ENCODE assay signal across 8 mouse cellular contexts in genomic region chr4:135493271-135493670, GRCm38 (mm10). TPM values are rescaled to one million over a fixed set of nuclear protein-coding genes. Genes with fewer than 3 reads are reported as not detected.
A peak's percentile ranks its signal among the peaks of the same experiment; 100 is the strongest.
DNase-seq lines count a peak whose midpoint lies in the region; ATAC-seq and TF ChIP-seq lines count a peak whose summit lies in the region.

No protein-coding gene starts in this region.

- H3K4me1 ChIP-seq in kidney, postnatal 0 days (replicated peaks; ENCODE audit: insufficient read depth, low read length): no peaks in the 10 kb centered on the region
- H3K4me1 ChIP-seq in erythroblast, embryonic 14.5 days (ENCODE audit: control insufficient read depth): peaks cover 35% of the 10 kb centered on the region
- peaks cover 28% of the 10 kb centered on the region for H3K4me1 ChIP-seq in liver, embryonic 12.5 days
- H3K4me1 ChIP-seq in neural tube, embryonic 15.5 days: peaks cover 20% of the 10 kb centered on the region

- no peaks in the 10 kb centered on the region for H3K9me3 ChIP-seq in kidney, postnatal 0 days (replicated peaks; ENCODE audit: low read length)
- H3K9me3 ChIP-seq in erythroblast, embryonic 14.5 days (ENCODE audit: control insufficient read depth, low read length): no peaks in the 10 kb centered on the region
- no peaks in the 10 kb centered on the region for H3K9me3 ChIP-seq in liver, embryonic 12.5 days (replicated peaks)
- no peaks in the 10 kb centered on the region for H3K9me3 ChIP-seq in neural tube, embryonic 15.5 days (replicated peaks)

- H3K27ac ChIP-seq in kidney, postnatal 0 days: peak overlapping the region; percentile 10; the same call in 1 of the 2 replicates
- H3K27ac ChIP-seq in liver, embryonic 12.5 days: peak overlapping the region; percentile 75
- no peak overlapping the region for H3K27ac ChIP-seq in neural tube, embryonic 15.5 days (replicated peaks)

- 52% methylated on average over 4 of the region's 4 CpGs for WGBS in kidney, postnatal 0 days
- WGBS in liver, embryonic 12.5 days (ENCODE audit: insufficient replicate concordance): 28% methylated on average over 4 of the region's 4 CpGs
- WGBS in neural tube, embryonic 15.5 days: 44% methylated on average over 4 of the region's 4 CpGs

- peak overlapping the region; percentile 24; the same call in 1 of the 2 replicates for H3K9ac ChIP-seq in kidney, postnatal 0 days (ENCODE audit: low read depth, low read length)
- H3K9ac ChIP-seq in liver, embryonic 12.5 days: peak overlapping the region; percentile 75
- peak overlapping the region; percentile 46 for H3K9ac ChIP-seq in neural tube, embryonic 15.5 days (replicated peaks)

- no peak for TF ChIP-seq CTCF in kidney, postnatal 0 days (IDR thresholded peaks at IDR 0.05; ENCODE audit: low read depth)

- no peaks in the 10 kb centered on the region for H3K27me3 ChIP-seq in kidney, postnatal 0 days (ENCODE audit: insufficient read depth, low read length)
- H3K27me3 ChIP-seq in erythroblast, embryonic 14.5 days (ENCODE audit: control insufficient read depth): no peaks in the 10 kb centered on the region
- no peaks in the 10 kb centered on the region for H3K27me3 ChIP-seq in liver, embryonic 12.5 days (replicated peaks)
- H3K27me3 ChIP-seq in neural tube, embryonic 15.5 days (replicated peaks): 0 out of 2 replicates have a peak, but pooled peaks cover 4% of the 10 kb centered on the region

- H3K4me2 ChIP-seq in kidney, postnatal 0 days (ENCODE audit: low read length): peak overlapping the region; percentile 97
- peak overlapping the region; percentile 87 for H3K4me2 ChIP-seq in liver, embryonic 12.5 days
- peak overlapping the region; percentile 95 for H3K4me2 ChIP-seq in neural tube, embryonic 15.5 days

- 0 out of 2 replicates have a peak, but pooled peaks cover 10% of the 10 kb centered on the region for H3K36me3 ChIP-seq in kidney, postnatal 0 days (ENCODE audit: insufficient read depth, low read length)
- H3K36me3 ChIP-seq in erythroblast, embryonic 14.5 days (ENCODE audit: control insufficient read depth): peaks cover 33% of the 10 kb centered on the region
- peaks cover 27% of the 10 kb centered on the region for H3K36me3 ChIP-seq in liver, embryonic 12.5 days
- peaks cover 25% of the 10 kb centered on the region for H3K36me3 ChIP-seq in neural tube, embryonic 15.5 days

- intact Hi-C loops in left cerebral cortex, postnatal 14 days (cut with DNase I): loop anchor here (10.0 kb wide), 1 partner anchor 138 kb away; the partner anchor contains the start of gene Srrm1

- ATAC-seq in kidney, postnatal 0 days (replicated peaks; ENCODE audit: low FRiP score, low read depth): no peak
- ATAC-seq in liver, embryonic 12.5 days: no peak
- no peak for ATAC-seq in neural tube, embryonic 15.5 days (ENCODE audit: low FRiP score)

- peak overlapping the region; percentile 64; the same call in 1 of the 2 replicates for H3K4me3 ChIP-seq in kidney, postnatal 0 days (replicated peaks; ENCODE audit: low read depth, low read length)
- H3K4me3 ChIP-seq in erythroblast, embryonic 14.5 days (replicated peaks): peak overlapping the region; percentile 94
- H3K4me3 ChIP-seq in liver, embryonic 12.5 days: peak overlapping the region; percentile 68
- peak overlapping the region; percentile 81 for H3K4me3 ChIP-seq in neural tube, embryonic 15.5 days (replicated peaks)

- no peak for DNase-seq in kidney, postnatal 0 days (ENCODE audit: low spot score)
- DNase-seq in kidney, postnatal 10 days: no peak
- no peak for DNase-seq in MN1 (ENCODE audit: low spot score)
- DNase-seq in gastrocnemius, postnatal 25 days: no peak
- DNase-seq in left cerebral cortex, postnatal 14 days (ENCODE audit: low spot score in 2 of 2): no peak

RNA-seq across cellular contexts. Expression of gene Stpg1, which starts 1.3 kb away (rescaled TPM):
- 0.42 and 0.52 TPM in 2 replicates for polyA plus RNA-seq in kidney, postnatal 0 days (2015; fragmentation: Nextera tagmentation; extraction: Ambion mirVana)
- 0.01 TPM in 1 of 2 replicates, not detected in the other for polyA plus RNA-seq in erythroblast, embryonic 14.5 days (2012)
- 0.14 TPM in 1 of 2 replicates, not detected in the other for polyA plus RNA-seq in liver, embryonic 12.5 days (2016; fragmentation: Nextera tagmentation; extraction: Ambion mirVana)
- 0.23 and 0.37 TPM in 2 replicates for polyA plus RNA-seq in neural tube, embryonic 15.5 days (2015; fragmentation: Nextera tagmentation; extraction: Ambion mirVana)
- total RNA-seq in gastrocnemius, postnatal 25 days (2021): under 1 TPM in 1 of 2 experiments, not detected in 1; 0.67 TPM
- 1 to 10 TPM in 1 of 2 experiments, under 1 TPM in 1; 0.81 to 1.1 TPM for total RNA-seq in left cerebral cortex, postnatal 14 days (2021)

RNA-seq across cellular contexts. Expression of gene Nipal3, which starts 1.6 kb away (rescaled TPM):
- polyA plus RNA-seq in kidney, postnatal 0 days (2015; fragmentation: Nextera tagmentation; extraction: Ambion mirVana): 6.3 and 6.8 TPM in 2 replicates
- 4.8 and 5.9 TPM in 2 replicates for polyA plus RNA-seq in erythroblast, embryonic 14.5 days (2012)
- polyA plus RNA-seq in liver, embryonic 12.5 days (2016; fragmentation: Nextera tagmentation; extraction: Ambion mirVana): 2.8 and 3.6 TPM in 2 replicates
- 8.0 and 8.7 TPM in 2 replicates for polyA plus RNA-seq in neural tube, embryonic 15.5 days (2015; fragmentation: Nextera tagmentation; extraction: Ambion mirVana)
- total RNA-seq in gastrocnemius, postnatal 25 days (2021): 10 to 100 TPM; 11.0 to 13.6 TPM
- 100 to 1,000 TPM; 111 to 118 TPM for total RNA-seq in left cerebral cortex, postnatal 14 days (2021)

RNA-seq across cellular contexts. Expression of gene Rcan3, which starts 59.6 kb away (rescaled TPM):
- polyA plus RNA-seq in kidney, postnatal 0 days (2015; fragmentation: Nextera tagmentation; extraction: Ambion mirVana): 16.2 and 17.8 TPM in 2 replicates
- polyA plus RNA-seq in erythroblast, embryonic 14.5 days (2012): 0.58 and 1.2 TPM in 2 replicates
- polyA plus RNA-seq in liver, embryonic 12.5 days (2016; fragmentation: Nextera tagmentation; extraction: Ambion mirVana): 4.9 and 8.3 TPM in 2 replicates
- polyA plus RNA-seq in neural tube, embryonic 15.5 days (2015; fragmentation: Nextera tagmentation; extraction: Ambion mirVana): 44.0 and 47.8 TPM in 2 replicates
- total RNA-seq in gastrocnemius, postnatal 25 days (2021): 1 to 10 TPM; 4.5 to 4.7 TPM
- total RNA-seq in left cerebral cortex, postnatal 14 days (2021): 10 to 100 TPM; 34.7 to 36.8 TPM

Comparison
In these comparisons a context has a peak if more than half of its experiments do, and no peak if none do; other contexts are left out.
1. H3K9ac ChIP-seq: peak in every context shown above with its lines; median percentile 75 in liver, embryonic 12.5 days; 46 in neural tube, embryonic 15.5 days; 24 in kidney, postnatal 0 days.